Mouse (Mus musculus): ENCODE measurements around the gene Srpx2. TPM values are rescaled to one million over a fixed set of nuclear protein-coding genes. Genes with fewer than 3 reads are reported as not detected.

Gene Srpx2
- polyA plus RNA-seq, 1 experiment, result 6.1 TPM

GRCm38 (mm10) chrX:133914219-133914618 lies 6.0 kb downstream of the Srpx2 start:
- TF ChIP-seq CTCF (IDR thresholded peaks at IDR 0.05; ENCODE audit: extremely low read depth, insufficient read length, insufficient replicate concordance, low read depth, low read length) (no peak), POLR2A (IDR thresholded peaks at IDR 0.05; ENCODE audit: low read depth, low read length) (no peak)
- Histone ChIP-seq H3K4me3 (ENCODE audit: low read depth, low read length) (no peak overlapping the region), H3K4me1 (ENCODE audit: control insufficient read depth, insufficient read depth, insufficient read length, low read length) (no peaks in the 10 kb centered on the region), H3K27me3 (ENCODE audit: control insufficient read depth, insufficient read depth, low read length) (no peaks in the 10 kb centered on the region), H3K27ac (ENCODE audit: insufficient read depth, low read depth, low read length) (no peak overlapping the region), H3K36me3 (ENCODE audit: control insufficient read depth, insufficient read depth, low read length) (no peaks in the 10 kb centered on the region)
- WGBS, result 25% methylated on average over 7 of the region's 7 CpGs

DNA sequence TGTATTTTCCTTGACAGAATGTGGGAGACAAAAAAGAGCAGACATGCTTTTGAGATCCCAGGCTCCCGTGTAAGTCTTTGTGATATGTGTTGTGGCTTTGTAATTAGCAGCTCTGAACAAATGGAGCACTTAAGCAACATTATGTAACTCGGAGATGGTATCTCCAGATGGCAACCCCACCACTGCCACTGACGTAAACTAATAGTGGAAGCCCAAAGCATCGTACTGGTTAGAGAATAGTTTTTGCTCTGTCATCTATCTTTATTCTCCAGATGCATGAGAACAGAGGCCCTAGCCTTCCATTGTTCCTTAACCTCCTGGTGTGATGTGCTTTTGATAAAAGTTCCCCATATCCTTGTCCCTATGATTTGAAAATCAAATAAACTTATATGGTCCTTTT lies 13.0 kb downstream of the Srpx2 start:
- no peaks in the 10 kb centered on the region for H3K27me3 ChIP-seq (ENCODE audit: control insufficient read depth, insufficient read depth, low read length)
- no peak overlapping the region for H3K4me3 ChIP-seq (ENCODE audit: low read depth, low read length)
- H3K27ac ChIP-seq (ENCODE audit: insufficient read depth, low read depth, low read length), result no peak overlapping the region
- H3K36me3 ChIP-seq (ENCODE audit: control insufficient read depth, insufficient read depth, low read length), result no peaks in the 10 kb centered on the region
- WGBS, result 69% methylated on average over 4 of the region's 4 CpGs
- no peak for TF ChIP-seq CTCF (IDR thresholded peaks at IDR 0.05; ENCODE audit: extremely low read depth, insufficient read length, insufficient replicate concordance, low read depth, low read length)
- TF ChIP-seq POLR2A (IDR thresholded peaks at IDR 0.05; ENCODE audit: low read depth, low read length), result no peak
- H3K4me1 ChIP-seq (ENCODE audit: control insufficient read depth, insufficient read depth, insufficient read length, low read length), result no peaks in the 10 kb centered on the region

GRCm38 (mm10) chrX:133926760-133927159 lies 18.5 kb downstream of the Srpx2 start:
- no peaks in the 10 kb centered on the region for H3K4me1 ChIP-seq (ENCODE audit: control insufficient read depth, insufficient read depth, insufficient read length, low read length)
- H3K27ac ChIP-seq (ENCODE audit: insufficient read depth, low read depth, low read length), result no peak overlapping the region
- H3K4me3 ChIP-seq (ENCODE audit: low read depth, low read length), result no peak overlapping the region
- no peaks in the 10 kb centered on the region for H3K36me3 ChIP-seq (ENCODE audit: control insufficient read depth, insufficient read depth, low read length)
- no peaks in the 10 kb centered on the region for H3K27me3 ChIP-seq (ENCODE audit: control insufficient read depth, insufficient read depth, low read length)
- WGBS, result 62% methylated on average over 5 of the region's 5 CpGs
- TF ChIP-seq POLR2A (IDR thresholded peaks at IDR 0.05; ENCODE audit: low read depth, low read length) (no peak), CTCF (IDR thresholded peaks at IDR 0.05; ENCODE audit: extremely low read depth, insufficient read length, insufficient replicate concordance, low read depth, low read length) (no peak)

DNA sequence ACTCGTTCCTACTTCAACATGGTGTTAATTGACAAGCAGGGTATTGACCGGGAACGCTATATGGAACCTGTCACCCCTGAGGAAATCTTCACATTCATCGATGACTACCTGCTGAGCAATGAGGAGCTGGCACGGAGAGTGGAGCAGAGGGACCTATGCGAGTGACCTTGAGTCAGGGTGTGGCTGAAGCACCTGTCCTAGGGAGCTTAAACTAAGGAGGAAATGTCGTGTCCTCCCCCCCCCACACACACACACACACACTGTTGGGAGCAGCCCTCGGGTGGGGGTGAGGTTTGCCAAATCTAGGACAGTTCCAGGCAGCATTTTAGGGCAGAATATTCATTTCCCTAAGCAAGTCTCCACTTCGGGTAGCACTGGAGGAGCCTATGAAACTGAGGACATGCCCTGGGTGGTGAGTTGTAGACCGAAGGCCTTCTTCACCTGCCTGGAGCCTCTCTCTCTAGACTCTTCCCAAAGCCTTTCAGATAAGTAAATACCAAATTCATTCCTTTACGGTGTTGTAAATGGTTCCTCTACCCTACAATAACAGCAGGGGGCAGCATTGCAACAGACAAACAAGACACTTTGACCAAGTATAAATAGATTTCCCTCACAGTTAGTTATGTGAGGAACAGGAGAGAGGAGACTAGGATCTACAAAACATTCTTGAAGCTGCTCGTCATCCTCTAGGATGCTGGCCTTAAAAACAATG lies 23.2 kb downstream of the Srpx2 start:
- H3K27ac ChIP-seq (ENCODE audit: insufficient read depth, low read depth, low read length), result no peak overlapping the region
- H3K4me1 ChIP-seq (ENCODE audit: control insufficient read depth, insufficient read depth, insufficient read length, low read length), result no peaks in the 10 kb centered on the region
- no peaks in the 10 kb centered on the region for H3K27me3 ChIP-seq (ENCODE audit: control insufficient read depth, insufficient read depth, low read length)
- H3K4me3 ChIP-seq (ENCODE audit: low read depth, low read length), result no peak overlapping the region
- WGBS, result 43% methylated on average over 12 of the region's 12 CpGs
- TF ChIP-seq POLR2A (IDR thresholded peaks at IDR 0.05; ENCODE audit: low read depth, low read length) (no peak), CTCF (IDR thresholded peaks at IDR 0.05; ENCODE audit: extremely low read depth, insufficient read length, insufficient replicate concordance, low read depth, low read length) (no peak)
- H3K36me3 ChIP-seq (ENCODE audit: control insufficient read depth, insufficient read depth, low read length), result no peaks in the 10 kb centered on the region

GRCm38 (mm10) chrX:133936605-133937225 lies 28.5 kb downstream of the Srpx2 start:
- 89% methylated on average over 4 of the region's 4 CpGs for WGBS
- Histone ChIP-seq H3K4me3 (ENCODE audit: low read depth, low read length) (no peak overlapping the region), H3K27ac (ENCODE audit: insufficient read depth, low read depth, low read length) (no peak overlapping the region), H3K27me3 (ENCODE audit: control insufficient read depth, insufficient read depth, low read length) (no peaks in the 10 kb centered on the region), H3K36me3 (ENCODE audit: control insufficient read depth, insufficient read depth, low read length) (no peaks in the 10 kb centered on the region), H3K4me1 (ENCODE audit: control insufficient read depth, insufficient read depth, insufficient read length, low read length) (no peaks in the 10 kb centered on the region)
- no peak for TF ChIP-seq CTCF (IDR thresholded peaks at IDR 0.05; ENCODE audit: extremely low read depth, insufficient read length, insufficient replicate concordance, low read depth, low read length)

GRCm38 (mm10) chrX:133939561-133939960 lies 31.3 kb downstream of the Srpx2 start:
- no peaks in the 10 kb centered on the region for H3K4me1 ChIP-seq (ENCODE audit: control insufficient read depth, insufficient read depth, insufficient read length, low read length)
- 48% methylated on average over 1 of the region's 1 CpGs for WGBS
- TF ChIP-seq CTCF (IDR thresholded peaks at IDR 0.05; ENCODE audit: extremely low read depth, insufficient read length, insufficient replicate concordance, low read depth, low read length) (no peak), POLR2A (IDR thresholded peaks at IDR 0.05; ENCODE audit: low read depth, low read length) (no peak)
- H3K27ac ChIP-seq (ENCODE audit: insufficient read depth, low read depth, low read length), result no peak overlapping the region
- H3K27me3 ChIP-seq (ENCODE audit: control insufficient read depth, insufficient read depth, low read length), result no peaks in the 10 kb centered on the region
- no peaks in the 10 kb centered on the region for H3K36me3 ChIP-seq (ENCODE audit: control insufficient read depth, insufficient read depth, low read length)
- no peak overlapping the region for H3K4me3 ChIP-seq (ENCODE audit: low read depth, low read length)

DNA sequence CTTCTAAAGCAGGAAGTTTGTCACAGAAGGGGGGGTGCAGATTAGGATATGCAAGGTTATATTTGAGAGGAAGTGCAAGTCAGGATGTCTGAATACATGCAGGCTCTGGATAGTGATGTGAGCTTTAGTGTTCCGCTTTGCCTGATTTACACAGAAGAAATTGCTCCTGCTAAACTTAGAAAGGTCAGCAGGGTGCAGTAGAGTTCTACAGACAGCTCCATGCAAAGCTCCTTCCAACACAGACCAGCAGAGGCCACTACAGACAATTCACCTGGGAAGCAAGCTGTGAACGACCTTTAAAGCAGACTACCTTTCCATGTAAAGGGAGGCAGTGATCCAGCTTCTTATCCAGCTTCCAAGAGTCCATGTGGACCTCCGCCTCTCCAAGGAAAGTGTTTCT lies 39.2 kb downstream of the Srpx2 start:
- H3K4me1 ChIP-seq (ENCODE audit: control insufficient read depth, insufficient read depth, insufficient read length, low read length), result no peaks in the 10 kb centered on the region
- 21% methylated on average over 3 of the region's 3 CpGs for WGBS
- H3K27ac ChIP-seq (ENCODE audit: insufficient read depth, low read depth, low read length), result no peak overlapping the region
- no peaks in the 10 kb centered on the region for H3K36me3 ChIP-seq (ENCODE audit: control insufficient read depth, insufficient read depth, low read length)
- TF ChIP-seq POLR2A (IDR thresholded peaks at IDR 0.05; ENCODE audit: low read depth, low read length) (no peak), CTCF (IDR thresholded peaks at IDR 0.05; ENCODE audit: extremely low read depth, insufficient read length, insufficient replicate concordance, low read depth, low read length) (peak; percentile 60; the same call in 1 of the 2 replicates)
- H3K27me3 ChIP-seq (ENCODE audit: control insufficient read depth, insufficient read depth, low read length), result no peaks in the 10 kb centered on the region
- H3K4me3 ChIP-seq (ENCODE audit: low read depth, low read length), result no peak overlapping the region
